Mouse (Mus musculus) adrenal gland, adult 8-10 months (tissue): ENCODE data around the gene Mycbp. TPM values are rescaled to one million over a fixed set of nuclear protein-coding genes. Genes with fewer than 3 reads are reported as not detected.
"Not testable (repeated sequence)": the region's sequence is repeated elsewhere in the genome, so short reads cannot be mapped to it uniquely, and the experiment has no call there.

Experiments
- DNase-seq: peaks from one replicate; pipeline ENCODE4 v3.0.0; 2022
- total RNA-seq, 4 experiments: library from RNA; stranded (reverse); gene quantifications; 2 replicates each; pipeline ENCODE4 v1.2.4; 2022

The Mycbp gene
- total RNA-seq, 4 experiments from 2014 or later = 32.3 to 57.6 (median 45.2) TPM

DNA sequence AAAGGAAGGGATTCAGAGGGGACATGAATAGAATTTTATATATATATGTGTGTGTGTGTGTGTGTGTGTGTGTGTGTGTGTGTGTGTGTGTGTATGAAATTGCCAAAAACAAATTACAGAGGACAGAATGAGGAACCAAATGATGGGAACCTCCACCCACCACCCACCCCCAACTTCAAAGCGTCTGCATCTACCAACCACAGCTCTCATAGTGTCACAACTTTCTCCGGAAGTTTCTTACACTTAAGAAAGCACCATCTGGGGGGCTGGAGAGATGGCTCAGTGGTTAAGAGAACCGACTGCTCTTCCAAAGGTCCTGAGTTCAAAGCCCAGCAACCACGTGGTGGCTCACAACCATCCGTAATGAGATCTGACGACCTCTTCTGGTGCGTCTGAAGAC lies 36.2 kb downstream of the Mycbp start:
- not testable (repeated sequence) for DNase-seq

GRCm38 (mm10) chr4:123946701-123947100 lies 42.1 kb downstream of the Mycbp start:
- no peak for DNase-seq

DNA sequence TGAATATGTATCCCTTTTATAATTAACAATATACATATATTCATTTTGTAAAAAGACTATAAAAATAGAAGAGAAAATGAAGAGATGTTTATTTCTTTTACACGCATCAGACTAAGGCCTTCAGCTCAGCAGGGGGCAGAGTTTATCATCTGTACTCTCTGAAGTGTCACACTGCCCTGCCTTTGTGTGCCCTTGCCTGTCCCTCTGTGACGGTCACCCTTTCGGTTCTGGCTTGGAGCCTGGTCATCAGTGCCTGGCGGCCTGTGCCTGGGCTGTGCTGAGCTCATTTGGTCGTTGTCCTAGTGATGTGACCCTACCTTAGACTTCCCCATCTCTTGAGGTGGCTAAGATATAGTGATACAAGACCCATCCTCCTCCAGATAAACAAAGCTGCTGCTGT lies 42.5 kb downstream of the Mycbp start:
- peak; percentile 46 for DNase-seq

DNA sequence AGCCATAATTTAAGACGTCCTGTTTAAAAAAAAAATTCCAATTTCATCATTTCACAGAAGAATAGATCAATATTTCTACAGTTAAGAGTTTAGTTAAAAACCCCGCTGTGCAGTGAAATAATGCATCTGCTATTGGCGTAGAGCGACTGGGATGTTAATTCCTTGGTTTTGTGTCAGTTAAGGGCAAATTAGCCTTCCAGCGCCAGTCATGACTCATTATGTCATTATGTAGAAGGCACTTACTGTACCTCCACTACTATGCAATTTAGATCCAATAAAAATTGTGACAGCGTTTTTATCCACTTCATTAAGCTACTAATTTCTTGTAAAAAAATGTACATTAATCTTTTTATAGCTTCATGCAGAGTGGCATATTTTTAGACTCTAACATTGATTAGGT lies 44.3 kb downstream of the Mycbp start:
- DNase-seq = no peak

DNA sequence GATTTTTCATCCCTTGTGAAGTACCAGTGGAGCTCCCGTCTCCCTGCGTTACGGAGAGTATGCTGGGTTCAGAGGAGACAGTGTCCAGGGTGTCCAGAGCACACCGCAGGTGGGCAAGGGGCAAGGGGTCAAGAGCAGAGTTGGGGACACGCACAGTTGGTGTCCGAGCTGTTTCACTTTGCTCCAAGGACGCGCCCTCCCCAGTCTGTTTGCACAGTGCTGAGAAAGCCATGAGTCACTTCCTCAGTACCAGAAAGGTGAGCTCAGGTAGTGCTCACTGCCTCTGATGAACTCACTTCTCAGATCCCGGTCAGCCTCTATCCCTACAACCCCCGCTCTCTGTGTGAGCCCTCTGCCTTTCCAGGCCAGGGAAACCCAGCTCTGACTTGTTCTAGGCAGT lies 45.0 kb downstream of the Mycbp start:
- DNase-seq = no peak

DNA sequence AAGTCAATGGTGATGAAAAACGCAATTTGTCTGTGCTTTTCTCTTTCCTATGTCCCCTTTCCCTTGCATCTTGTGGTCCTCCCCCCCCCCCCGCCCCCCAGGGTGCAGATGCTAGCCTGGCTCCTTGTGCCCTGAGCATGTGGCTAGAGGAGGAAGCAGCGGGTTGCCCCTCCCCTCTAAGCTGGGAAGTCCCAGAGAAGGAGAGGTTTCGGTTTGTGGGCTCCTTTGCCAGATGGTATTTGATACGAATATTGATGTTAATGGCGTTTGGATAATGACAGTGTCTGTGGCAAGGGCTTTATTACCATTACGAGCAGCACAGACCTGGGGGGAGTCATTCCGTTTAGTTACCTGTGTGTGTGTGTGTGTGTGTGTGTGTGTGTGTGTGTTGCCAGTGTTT lies 47.4 kb downstream of the Mycbp start:
- no peak for DNase-seq

DNA sequence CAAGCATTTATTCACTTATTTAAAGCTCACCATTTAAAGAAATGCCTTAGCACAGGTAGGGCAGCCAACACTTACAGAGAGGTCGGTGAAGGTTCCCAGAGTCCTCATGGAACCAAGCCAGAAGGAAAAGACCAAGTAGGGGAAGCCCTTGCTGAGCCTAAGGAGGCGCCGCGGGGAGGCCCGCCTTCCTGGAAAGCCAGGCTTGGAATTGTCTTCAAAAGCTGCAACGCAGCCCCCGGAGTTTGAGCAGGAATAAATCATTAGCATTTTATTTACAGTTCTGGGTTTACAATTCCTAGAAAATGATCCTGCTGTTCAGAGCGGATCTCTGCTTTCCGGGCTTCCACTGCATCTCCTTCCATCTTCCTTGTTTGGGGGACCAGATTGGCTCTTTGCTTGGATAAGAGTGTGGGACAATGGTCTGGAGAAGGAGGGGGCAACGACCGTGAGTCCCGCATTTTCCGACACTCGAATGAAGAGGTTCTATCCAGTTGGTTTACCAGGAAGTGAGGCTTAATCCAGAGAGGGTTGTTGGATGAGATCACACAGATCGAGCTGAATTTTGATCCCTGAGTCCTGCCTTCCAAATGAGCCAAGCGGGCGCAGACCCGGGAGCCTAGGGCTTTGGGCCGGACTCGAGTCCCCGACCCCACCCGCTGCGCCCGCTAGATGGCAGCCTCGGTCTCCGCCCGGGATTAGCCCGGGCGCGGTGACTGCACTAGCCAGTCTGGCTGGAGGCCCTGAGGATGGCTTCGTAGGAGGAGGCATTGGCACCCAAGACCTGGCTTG lies 52.3 kb downstream of the Mycbp start:
- DNase-seq = peak; percentile 36

DNA sequence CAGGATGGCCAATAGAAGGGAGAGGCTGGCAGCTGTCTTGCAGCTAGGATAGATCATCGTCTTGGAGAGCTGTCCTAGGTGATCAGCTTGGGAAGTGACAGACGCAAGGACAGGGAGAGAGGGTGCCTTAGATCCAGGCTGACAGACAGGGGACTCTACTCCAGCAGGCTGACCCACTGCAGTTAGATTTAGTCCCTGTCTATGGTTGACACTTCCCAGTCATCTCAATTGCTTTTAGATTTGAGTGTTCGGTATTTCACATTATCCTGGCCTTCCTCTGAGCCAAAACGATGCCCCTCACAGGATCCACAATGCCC lies 52.8 kb downstream of the Mycbp start:
- DNase-seq = no peak

GRCm38 (mm10) chr4:123957891-123958290 lies 53.3 kb downstream of the Mycbp start:
- DNase-seq = no peak

DNA sequence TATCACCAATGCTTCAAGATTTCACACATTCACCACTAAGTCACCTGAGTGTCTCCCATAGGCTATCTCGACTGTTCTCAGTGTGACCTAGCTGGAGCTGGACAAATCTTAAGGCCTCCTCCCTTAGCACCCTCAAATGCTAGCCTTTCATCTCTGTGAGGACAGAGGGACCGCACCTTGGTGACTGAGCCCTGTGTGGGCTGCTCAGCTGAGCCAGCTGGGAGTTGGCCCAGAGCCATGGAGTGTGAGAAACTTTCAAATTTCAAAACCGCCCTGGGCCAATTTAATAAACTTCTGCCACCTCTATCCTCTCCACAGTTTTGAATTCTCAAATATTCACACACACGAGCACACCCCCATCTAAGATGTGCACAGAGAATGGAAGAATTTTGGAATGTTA lies 56.3 kb downstream of the Mycbp start:
- no peak for DNase-seq

Other genes with a start within 250 kb of the Mycbp start
- 100 to 1,000 TPM; 137 to 199 (median 157) TPM for gene Macf1, start 220.5 kb upstream of the Mycbp start, total RNA-seq
- gene Ndufs5, start 186.6 kb upstream of the Mycbp start, total RNA-seq = 100 to 1,000 TPM; 141 to 205 (median 168) TPM
- gene Akirin1, start 154.5 kb upstream of the Mycbp start, total RNA-seq = 10 to 100 TPM; 70.9 to 77.6 (median 71.6) TPM
- gene Rhbdl2, start 117.0 kb upstream of the Mycbp start, total RNA-seq = 1 to 10 TPM in 2 of 4 experiments, under 1 TPM in 2; 0.38 to 2.4 (median 1.2) TPM
- gene 4933427I04Rik, start 45.2 kb upstream of the Mycbp start, total RNA-seq = under 1 TPM in 1 of 4 experiments, not detected in 3; 0.15 TPM
- gene Rragc, start 12.6 kb downstream of the Mycbp start, total RNA-seq = 10 to 100 TPM; 70.6 to 90.8 (median 79.6) TPM
- not detected for gene 4930535I16Rik, start 13.2 kb downstream of the Mycbp start, total RNA-seq